Mouse (Mus musculus): ENCODE measurements around the gene Prrc2b.

The Prrc2b gene

GRCm38 (mm10) chr2:32150924-32151659 is at the start of gene Prrc2b:
Prrc2b (plus strand) TSS chr2:32151082.
- DNase-seq (ENCODE audit: low spot score in 2 of 2) = peak; percentile 73 to 88

- DNase-seq (ENCODE audit: low spot score in 2 of 2) = no peak
These were observed 47.9 kb upstream of the Prrc2b start for GRCm38 (mm10) chr2:32102944-32103343.

- no peak for DNase-seq (ENCODE audit: low spot score in 2 of 2)
These were observed 47.3 kb upstream of the Prrc2b start for GRCm38 (mm10) chr2:32103557-32103956.

- DNase-seq (ENCODE audit: low spot score in 2 of 2) = no peak
These were observed 46.8 kb upstream of the Prrc2b start for GRCm38 (mm10) chr2:32104122-32104521.

GRCm38 (mm10) chr2:32105117-32105913 is 45.6 kb upstream of the Prrc2b start:
- DNase-seq (ENCODE audit: low spot score in 2 of 2) = no peak

GRCm38 (mm10) chr2:32105930-32106329 is 45.0 kb upstream of the Prrc2b start:
- DNase-seq (ENCODE audit: low spot score in 2 of 2) = peak in 1 of 2 experiments; percentile 60

GRCm38 (mm10) chr2:32111268-32111667 is 39.6 kb upstream of the Prrc2b start:
- DNase-seq (ENCODE audit: low spot score in 2 of 2) = no peak

- no peak for DNase-seq (ENCODE audit: low spot score in 2 of 2)
These were observed 38.3 kb upstream of the Prrc2b start for GRCm38 (mm10) chr2:32112548-32112947.

- DNase-seq (ENCODE audit: low spot score in 2 of 2) = peak; percentile 34 to 66
These were observed 35.0 kb upstream of the Prrc2b start for GRCm38 (mm10) chr2:32115851-32116268.

GRCm38 (mm10) chr2:32119802-32120750 is 30.8 kb upstream of the Prrc2b start:
- peak in 1 of 2 experiments; percentile 61 for DNase-seq (ENCODE audit: low spot score in 2 of 2)

GRCm38 (mm10) chr2:32121150-32121549 is 29.7 kb upstream of the Prrc2b start:
- peak in 1 of 2 experiments; percentile 66 for DNase-seq (ENCODE audit: low spot score in 2 of 2)

- DNase-seq (ENCODE audit: low spot score in 2 of 2) = no peak
These were observed 29.1 kb upstream of the Prrc2b start for GRCm38 (mm10) chr2:32121785-32122184.

- DNase-seq (ENCODE audit: low spot score in 2 of 2) = peak; percentile 87 to 89
These were observed 23.0 kb upstream of the Prrc2b start for GRCm38 (mm10) chr2:32127653-32128535.

- DNase-seq (ENCODE audit: low spot score in 2 of 2) = peak in 1 of 2 experiments; percentile 75
These were observed 22.4 kb upstream of the Prrc2b start for GRCm38 (mm10) chr2:32128536-32128841.

- DNase-seq (ENCODE audit: low spot score in 2 of 2) = peak in 1 of 2 experiments; percentile 69
These were observed 21.4 kb upstream of the Prrc2b start for GRCm38 (mm10) chr2:32129383-32130074.

GRCm38 (mm10) chr2:32130435-32130834 is 20.4 kb upstream of the Prrc2b start:
- DNase-seq (ENCODE audit: low spot score in 2 of 2) = peak; percentile 79 to 82

GRCm38 (mm10) chr2:32131205-32131834 is 19.6 kb upstream of the Prrc2b start:
- no peak for DNase-seq (ENCODE audit: low spot score in 2 of 2)

GRCm38 (mm10) chr2:32131866-32132566 is 18.9 kb upstream of the Prrc2b start:
- no peak for DNase-seq (ENCODE audit: low spot score in 2 of 2)

- DNase-seq (ENCODE audit: low spot score in 2 of 2) = peak; percentile 91 to 92
These were observed 18.3 kb upstream of the Prrc2b start for GRCm38 (mm10) chr2:32132567-32132992.

Data from spleen, postnatal 4 days (tissue).